Mouse (Mus musculus) ES-CJ7 (cell line): ENCODE results near the gene Plg.
A peak's percentile ranks its signal among the peaks of the same experiment; 100 is the strongest.

Experiments used
- DNase-seq: peaks from one replicate; pipeline ENCODE4 v3.0.0; 2011; ENCODE audit warnings: low read depth, low spot score

The Plg gene

GRCm38 (mm10) chr17:12385049-12385794 is 6.8 kb downstream of the Plg start:
- DNase-seq, result no peak

- no peak for DNase-seq
These were observed 9.4 kb downstream of the Plg start for GRCm38 (mm10) chr17:12387781-12388180.

GRCm38 (mm10) chr17:12388239-12388638 is 9.8 kb downstream of the Plg start:
- no peak for DNase-seq

- no peak for DNase-seq
These were observed 17.8 kb downstream of the Plg start for GRCm38 (mm10) chr17:12396163-12396677.

GRCm38 (mm10) chr17:12403420-12403819 is 25.0 kb downstream of the Plg start:
- peak; percentile 11 for DNase-seq

GRCm38 (mm10) chr17:12409346-12409944 is 31.0 kb downstream of the Plg start:
- no peak for DNase-seq

- no peak for DNase-seq
These were observed 33.9 kb downstream of the Plg start for GRCm38 (mm10) chr17:12412181-12412890.

GRCm38 (mm10) chr17:12412891-12413237 is 34.5 kb downstream of the Plg start:
- no peak for DNase-seq

- DNase-seq, result no peak
These were observed 36.8 kb downstream of the Plg start for GRCm38 (mm10) chr17:12415031-12415735.

GRCm38 (mm10) chr17:12415741-12416140 is 37.3 kb downstream of the Plg start:
- no peak for DNase-seq

- peak; percentile 71 for DNase-seq
These were observed 38.0 kb downstream of the Plg start for GRCm38 (mm10) chr17:12416250-12416895.

- DNase-seq, result no peak
These were observed 41.2 kb downstream of the Plg start for GRCm38 (mm10) chr17:12419491-12420079.

- peak; percentile 34 for DNase-seq
These were observed 42.6 kb downstream of the Plg start for GRCm38 (mm10) chr17:12420886-12421574.

GRCm38 (mm10) chr17:12422143-12422542 is 43.7 kb downstream of the Plg start:
- no peak for DNase-seq

GRCm38 (mm10) chr17:12427156-12427555 is 48.7 kb downstream of the Plg start:
- DNase-seq, result no peak

- no peak for DNase-seq
These were observed 50.0 kb downstream of the Plg start for GRCm38 (mm10) chr17:12428369-12428768.

GRCm38 (mm10) chr17:12431707-12432106 is 53.3 kb downstream of the Plg start:
- DNase-seq, result no peak

GRCm38 (mm10) chr17:12437771-12438170 is 59.4 kb downstream of the Plg start:
- DNase-seq, result no peak

- DNase-seq, result no peak
These were observed 66.2 kb downstream of the Plg start for GRCm38 (mm10) chr17:12444561-12444960.

- DNase-seq, result peak; percentile 34
These were observed 72.8 kb downstream of the Plg start for GRCm38 (mm10) chr17:12451234-12451633.
